Mouse (Mus musculus) heart, embryonic 16.5 days (tissue): Measurements from ENCODE around the gene Kcnj10. TPM values are rescaled to one million over a fixed set of nuclear protein-coding genes. Genes with fewer than 3 reads are reported as not detected.

Source experiments
- ATAC-seq: fragments of 200-750 bp; cut with Nextera tagmentation; replicated peaks from 2 replicates; pipeline ENCODE4 v1.8.0; 2017; ENCODE audit warnings: moderate number of reproducible peaks; ENCODE audit not compliant: insufficient read depth, low FRiP score; ENCODE audit errors: extremely low read depth
- H3K27ac ChIP-seq: fragments of 300-500 bp; sonication (generic); 2 replicates; pipeline ENCODE4 v1.5.1; 2014; ENCODE audit warnings: mild to moderate bottlenecking, low read length, control low read depth, moderate library complexity
- H3K27me3 ChIP-seq: fragments of 300-500 bp; sonication (generic); 2 replicates; pipeline ENCODE4 v1.6.1; 2014; ENCODE audit warnings: low read length, mixed read lengths; ENCODE audit not compliant: control insufficient read depth, insufficient read depth
- H3K36me3 ChIP-seq: fragments of 300-500 bp; sonication (generic); 2 replicates; pipeline ENCODE4 v1.6.1; 2014; ENCODE audit not compliant: control insufficient read depth, insufficient read depth
- H3K4me1 ChIP-seq: fragments of 300-500 bp; sonication (generic); 2 replicates; pipeline ENCODE4 v1.6.1; 2014; ENCODE audit warnings: low read length, mixed read lengths; ENCODE audit not compliant: control insufficient read depth, insufficient read depth
- H3K4me2 ChIP-seq: fragments of 300-500 bp; sonication (generic); 2 replicates; pipeline ENCODE4 v1.6.1; 2014; ENCODE audit warnings: low read depth, mild to moderate bottlenecking, control low read depth, low read length
- H3K4me3 ChIP-seq: fragments of 300-500 bp; sonication (generic); 2 replicates; pipeline ENCODE4 v1.5.1; 2014; ENCODE audit warnings: mild to moderate bottlenecking, control low read depth, low read length
- H3K9ac ChIP-seq: fragments of 300-500 bp; sonication (generic); 2 replicates; pipeline ENCODE4 v1.6.1; 2014; ENCODE audit warnings: low read length, control low read depth
- H3K9me3 ChIP-seq: fragments of 300-500 bp; sonication (generic); replicated peaks from 2 replicates; pipeline ENCODE4 v1.6.1; 2016; ENCODE audit warnings: low read length; ENCODE audit not compliant: control insufficient read depth
- WGBS: fragments of 180-500 bp; shearing (Covaris S2); extraction: QIAGEN DNeasy Blood & Tissue Kit; methylation state at CpG from one replicate; pipeline ENCODE4 v1.1.7; 2014; 5-methylcytosine and 5-hydroxymethylcytosine counted together
- polyA plus RNA-seq: library from polyadenylated mRNA; unstranded; fragments of >200 nt; fragmentation: Nextera tagmentation; extraction: Ambion mirVana; gene quantifications from 2 replicates; pipeline ENCODE4 v1.2.1, GENCODE M21; 2015

Kcnj10 gene
- polyA plus RNA-seq, 1 experiment from 2014 or later = 0.05 TPM

GRCm38 (mm10) chr1:172418173-172418572 is 77.2 kb downstream of the Kcnj10 start:
- ATAC-seq = no peak
- no peaks in the 10 kb centered on the region for H3K36me3 ChIP-seq
- H3K4me2 ChIP-seq = no peak overlapping the region
- H3K9me3 ChIP-seq = no peaks in the 10 kb centered on the region
- no peaks in the 10 kb centered on the region for H3K4me1 ChIP-seq
- H3K9ac ChIP-seq = no peak overlapping the region
- H3K27me3 ChIP-seq = no peaks in the 10 kb centered on the region
- H3K4me3 ChIP-seq = no peak overlapping the region
- WGBS = 17% methylated on average over 6 of the region's 6 CpGs
- no peak overlapping the region for H3K27ac ChIP-seq

GRCm38 (mm10) chr1:172418642-172419041 is 77.6 kb downstream of the Kcnj10 start:
- ATAC-seq = no peak
- Histone ChIP-seq H3K4me2 (no peak overlapping the region), H3K36me3 (no peaks in the 10 kb centered on the region), H3K27ac (no peak overlapping the region), H3K27me3 (no peaks in the 10 kb centered on the region), H3K9ac (no peak overlapping the region), H3K4me1 (no peaks in the 10 kb centered on the region), H3K9me3 (no peaks in the 10 kb centered on the region), H3K4me3 (no peak overlapping the region)
- WGBS = 71% methylated on average over 3 of the region's 3 CpGs

GRCm38 (mm10) chr1:172420181-172420580 is 79.2 kb downstream of the Kcnj10 start:
- Histone ChIP-seq H3K36me3 (no peaks in the 10 kb centered on the region), H3K9ac (no peak overlapping the region), H3K4me2 (no peak overlapping the region), H3K9me3 (no peaks in the 10 kb centered on the region), H3K4me3 (no peak overlapping the region), H3K4me1 (no peaks in the 10 kb centered on the region), H3K27ac (no peak overlapping the region), H3K27me3 (no peaks in the 10 kb centered on the region)
- 87% methylated on average over 6 of the region's 6 CpGs for WGBS
- no peak for ATAC-seq

GRCm38 (mm10) chr1:172423393-172423792 is 82.4 kb downstream of the Kcnj10 start:
- no peak for ATAC-seq

More at GRCm38 (mm10) chr1:172423393-172423792, 82.4 kb downstream of the Kcnj10 start:
- Histone ChIP-seq H3K9me3 (no peaks in the 10 kb centered on the region), H3K4me3 (no peak overlapping the region), H3K36me3 (no peaks in the 10 kb centered on the region), H3K4me2 (no peak overlapping the region), H3K27me3 (no peaks in the 10 kb centered on the region), H3K4me1 (no peaks in the 10 kb centered on the region), H3K27ac (no peak overlapping the region), H3K9ac (no peak overlapping the region)
- WGBS = 28% methylated on average over 1 of the region's 1 CpGs

Other genes starting within 250 kb of the Kcnj10 start
- gene Pex19, start 214.5 kb upstream of the Kcnj10 start, polyA plus RNA-seq = 130 and 135 TPM in 2 replicates
- gene Dcaf8, start 193.1 kb upstream of the Kcnj10 start, polyA plus RNA-seq = 117 and 129 TPM in 2 replicates
- gene Pea15a, start 134.4 kb upstream of the Kcnj10 start, polyA plus RNA-seq = 181 and 193 TPM in 2 replicates
- 106 and 108 TPM in 2 replicates for gene Casq1, start 121.3 kb upstream of the Kcnj10 start, polyA plus RNA-seq
- 0.16 and 0.17 TPM in 2 replicates for gene Atp1a4, start 82.8 kb upstream of the Kcnj10 start, polyA plus RNA-seq
- gene Igsf8, start 79.6 kb upstream of the Kcnj10 start, polyA plus RNA-seq = 25.3 and 30.6 TPM in 2 replicates
- 18.7 and 20.7 TPM in 2 replicates for gene Atp1a2, start 43.1 kb upstream of the Kcnj10 start, polyA plus RNA-seq
- not detected in 2 replicates for gene Kcnj9, start 11.9 kb upstream of the Kcnj10 start, polyA plus RNA-seq
- 3.5 and 3.7 TPM in 2 replicates for gene Pigm, start 35.3 kb downstream of the Kcnj10 start, polyA plus RNA-seq
- gene Slamf9, start 134.1 kb downstream of the Kcnj10 start, polyA plus RNA-seq = 0.77 and 0.95 TPM in 2 replicates
- 3.3 and 4.8 TPM in 2 replicates for gene Igsf9, start 140.6 kb downstream of the Kcnj10 start, polyA plus RNA-seq
- 323 and 328 TPM in 2 replicates for gene Tagln2, start 158.8 kb downstream of the Kcnj10 start, polyA plus RNA-seq
- 3.0 and 3.2 TPM in 2 replicates for gene Cfap45, start 179.6 kb downstream of the Kcnj10 start, polyA plus RNA-seq
- gene Vsig8, start 214.7 kb downstream of the Kcnj10 start, polyA plus RNA-seq = 0.32 and 0.55 TPM in 2 replicates
- gene Slamf8, start 249.4 kb downstream of the Kcnj10 start, polyA plus RNA-seq = 0.35 TPM in 2 replicates